Mouse (Mus musculus) midbrain, embryonic 11.5 days (tissue): ENCODE results near the gene 5730409E04Rik. TPM values are rescaled to one million over a fixed set of nuclear protein-coding genes. Genes with fewer than 3 reads are reported as not detected.

Experiments used
- ATAC-seq: fragments of 200-750 bp; cut with Nextera tagmentation; 2 replicates; pipeline ENCODE4 v1.8.0; 2017; ENCODE audit warnings: moderate TSS enrichment, moderate library complexity; ENCODE audit not compliant: low FRiP score
- DNase-seq: peaks from one replicate; pipeline ENCODE4 v3.0.0; 2015; ENCODE audit warnings: low spot score; ENCODE audit errors: missing footprints
- H3K27ac ChIP-seq: fragments of 300-500 bp; sonication (generic); 2 replicates; pipeline ENCODE4 v1.5.1; 2014; ENCODE audit warnings: low read depth, low read length
- H3K27me3 ChIP-seq: fragments of 300-500 bp; sonication (generic); 2 replicates; pipeline ENCODE4 v1.6.1; 2014; ENCODE audit warnings: mild to moderate bottlenecking, low read length, moderate library complexity, mixed read lengths; ENCODE audit not compliant: control insufficient read depth, insufficient read depth
- H3K36me3 ChIP-seq: fragments of 300-500 bp; sonication (generic); 2 replicates; pipeline ENCODE4 v1.6.1; 2014; ENCODE audit warnings: mild to moderate bottlenecking, low read length, moderate library complexity, mixed read lengths; ENCODE audit not compliant: control insufficient read depth, insufficient read depth
- H3K4me1 ChIP-seq: fragments of 300-500 bp; sonication (generic); 2 replicates; pipeline ENCODE4 v1.6.1; 2014; ENCODE audit warnings: low read length; ENCODE audit not compliant: control insufficient read depth, insufficient read depth
- H3K4me2 ChIP-seq: fragments of 300-500 bp; sonication (generic); 2 replicates; pipeline ENCODE4 v1.6.1; 2014; ENCODE audit warnings: mild to moderate bottlenecking, moderate library complexity
- H3K4me3 ChIP-seq: fragments of 300-500 bp; sonication (generic); 2 replicates; pipeline ENCODE4 v1.5.1; 2014; ENCODE audit warnings: low read depth, low read length
- H3K9ac ChIP-seq: fragments of 300-500 bp; sonication (generic); 2 replicates; pipeline ENCODE4 v1.6.1; 2014; ENCODE audit warnings: low read length
- H3K9me3 ChIP-seq: fragments of 300-500 bp; sonication (generic); 2 replicates; pipeline ENCODE4 v1.6.1; 2016; ENCODE audit warnings: low read length; ENCODE audit not compliant: control insufficient read depth
- WGBS: fragments of 180-500 bp; shearing (Covaris S2); extraction: QIAGEN DNeasy Blood & Tissue Kit; methylation state at CpG from one replicate; pipeline ENCODE4 v1.1.7; 2014; 5-methylcytosine and 5-hydroxymethylcytosine counted together
- polyA plus RNA-seq: library from polyadenylated mRNA; unstranded; fragments of >200 nt; fragmentation: Nextera tagmentation; extraction: Ambion mirVana; gene quantifications from 2 replicates; pipeline ENCODE4 v1.2.1, GENCODE M21; 2014

The 5730409E04Rik gene
- polyA plus RNA-seq, 1 experiment from 2014 or later = 1.7 TPM

DNA sequence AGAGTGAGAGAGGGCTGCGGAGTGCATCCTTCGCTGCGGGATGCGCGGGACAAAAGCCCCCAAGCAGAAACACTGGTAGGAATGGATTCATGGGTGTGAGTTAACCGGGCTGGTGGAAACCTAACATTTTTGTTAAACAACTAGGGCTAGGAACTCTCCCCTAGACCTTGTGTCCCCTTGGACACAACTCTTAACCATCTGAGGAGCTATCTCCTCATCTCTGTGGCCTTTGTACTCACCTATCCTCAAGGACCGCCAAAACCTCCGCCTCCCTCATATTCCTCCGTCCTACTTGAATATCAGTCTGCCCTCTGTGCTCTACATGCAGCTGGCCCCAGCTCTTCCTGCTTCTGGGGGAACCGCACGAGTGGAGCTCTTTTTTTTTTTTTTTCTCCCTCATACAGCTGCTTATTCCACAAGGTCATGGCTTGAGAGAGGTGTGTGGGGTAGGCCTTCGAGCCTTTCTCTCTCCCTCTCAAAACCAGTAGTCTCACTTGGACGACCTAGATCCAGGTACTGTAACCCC, 10.8 kb downstream of the 5730409E04Rik start:
- H3K27ac ChIP-seq = peak overlapping the region; percentile 76; the same call in 1 of the 2 replicates
- H3K4me3 ChIP-seq = peak overlapping the region; percentile 21
- H3K27me3 ChIP-seq = peaks cover 83% of the 10 kb centered on the region
- H3K9ac ChIP-seq = peak overlapping the region; percentile 61
- DNase-seq = peak; percentile 88
- peak; percentile 31; the same call in 1 of the 2 replicates for ATAC-seq
- no peaks in the 10 kb centered on the region for H3K36me3 ChIP-seq
- peak overlapping the region; percentile 47 for H3K4me2 ChIP-seq
- 19% methylated on average over 13 of the region's 13 CpGs for WGBS
- H3K4me1 ChIP-seq = peaks cover 14% of the 10 kb centered on the region
- no peaks in the 10 kb centered on the region for H3K9me3 ChIP-seq

DNA sequence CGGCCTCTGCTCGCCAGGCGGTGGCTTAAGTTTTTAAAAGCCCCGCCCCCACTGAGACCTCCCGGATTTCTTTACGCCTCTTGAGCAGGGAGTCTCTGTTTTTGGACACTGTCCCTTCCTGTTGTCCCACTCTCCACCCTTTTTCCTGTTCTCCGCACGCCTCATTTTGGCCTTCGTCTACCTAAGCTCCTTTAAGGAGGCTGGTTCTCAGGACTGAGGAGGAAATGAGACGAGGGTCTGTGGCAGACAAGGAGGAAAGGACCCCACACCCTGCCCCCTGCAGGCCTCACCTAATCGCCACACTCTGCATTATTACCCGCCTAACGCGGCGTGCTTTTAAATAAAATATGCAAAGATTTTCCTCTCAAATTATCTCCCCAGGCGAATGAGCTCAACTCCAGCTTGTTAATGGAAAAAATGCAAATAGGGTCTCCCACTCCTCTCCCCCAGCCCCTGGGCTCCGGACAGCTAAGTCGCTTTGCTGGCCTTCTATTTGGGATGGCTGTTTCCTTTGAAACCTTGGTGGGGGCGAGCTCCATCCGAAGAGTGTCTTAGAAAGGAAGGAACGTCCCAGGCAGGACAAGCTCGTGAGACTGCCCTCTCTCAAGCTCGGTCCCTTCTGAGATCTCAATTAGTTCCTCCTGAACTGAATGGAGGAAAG, 17.5 kb downstream of the 5730409E04Rik start:
- H3K27ac ChIP-seq = no peak overlapping the region; the same call in 1 of the 2 replicates
- H3K9me3 ChIP-seq = no peaks in the 10 kb centered on the region
- under 1% methylated on average over 23 of the region's 23 CpGs for WGBS
- H3K4me2 ChIP-seq = peak overlapping the region; percentile 36
- peak overlapping the region; percentile 37; the same call in 1 of the 2 replicates for H3K9ac ChIP-seq
- H3K4me1 ChIP-seq = peaks cover 10% of the 10 kb centered on the region
- DNase-seq (peak; percentile 92), ATAC-seq (peak; percentile 63)
- no peaks in the 10 kb centered on the region for H3K36me3 ChIP-seq
- 0 out of 2 replicates have a peak overlapping the region, but pooled peaks have one; percentile 7 for H3K4me3 ChIP-seq
- peaks cover 40% of the 10 kb centered on the region for H3K27me3 ChIP-seq

DNA sequence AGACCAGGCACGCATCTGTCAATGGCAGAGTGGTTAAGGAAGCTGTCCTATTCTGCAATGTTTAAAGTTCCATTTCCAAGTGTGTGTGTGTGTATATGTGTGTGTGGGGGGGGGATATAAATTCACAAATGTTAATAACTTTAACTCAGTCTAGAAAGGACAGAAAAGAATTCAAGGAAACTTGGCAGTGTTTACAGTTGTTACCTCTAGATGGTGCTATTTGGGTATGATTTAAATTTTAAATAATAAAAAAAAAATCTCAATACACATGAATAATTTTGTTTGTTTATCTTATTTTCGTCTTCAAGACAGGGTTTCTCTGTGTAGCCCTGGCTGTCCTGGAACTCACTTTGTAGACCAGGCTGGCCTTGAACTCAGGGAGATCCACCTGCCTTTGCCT, 22.3 kb downstream of the 5730409E04Rik start:
- DNase-seq = no peak
- H3K27me3 ChIP-seq = peaks cover 11% of the 10 kb centered on the region
- no peaks in the 10 kb centered on the region for H3K9me3 ChIP-seq
- H3K36me3 ChIP-seq = no peaks in the 10 kb centered on the region
- H3K4me1 ChIP-seq = peaks cover 7% of the 10 kb centered on the region
- WGBS = 58% methylated on average over 2 of the region's 2 CpGs
- no peak overlapping the region for H3K4me2 ChIP-seq
- ATAC-seq = no peak
- H3K4me3 ChIP-seq = no peak overlapping the region
- H3K9ac ChIP-seq = no peak overlapping the region
- no peak overlapping the region for H3K27ac ChIP-seq

DNA sequence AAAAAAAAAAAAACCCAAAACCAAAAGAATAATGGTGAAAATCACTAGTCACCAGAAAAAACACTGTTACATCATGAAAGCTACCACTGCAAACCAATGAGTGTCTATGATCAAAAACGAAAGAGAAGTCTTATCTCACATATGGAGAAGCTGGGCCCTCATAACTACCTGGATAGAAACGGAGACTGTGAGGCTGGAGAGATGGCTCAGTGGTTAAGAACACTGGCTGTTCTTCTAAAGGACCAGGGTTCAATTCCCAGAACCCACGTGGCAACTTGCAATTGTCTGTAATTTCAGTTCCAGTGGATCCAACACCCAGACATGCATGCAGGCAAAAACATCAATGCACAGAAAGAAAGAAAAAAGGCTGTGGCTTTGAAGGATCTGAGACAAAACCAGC, 23.1 kb downstream of the 5730409E04Rik start:
- no peak overlapping the region for H3K4me2 ChIP-seq
- DNase-seq (no peak), ATAC-seq (no peak)
- no peak overlapping the region for H3K9ac ChIP-seq
- H3K27ac ChIP-seq = no peak overlapping the region
- no peaks in the 10 kb centered on the region for H3K36me3 ChIP-seq
- 63% methylated on average over 3 of the region's 3 CpGs for WGBS
- H3K9me3 ChIP-seq = no peaks in the 10 kb centered on the region
- peaks cover 12% of the 10 kb centered on the region for H3K27me3 ChIP-seq
- 0 out of 2 replicates have a peak, but pooled peaks cover under 1% of the 10 kb centered on the region for H3K4me1 ChIP-seq
- H3K4me3 ChIP-seq = no peak overlapping the region

DNA sequence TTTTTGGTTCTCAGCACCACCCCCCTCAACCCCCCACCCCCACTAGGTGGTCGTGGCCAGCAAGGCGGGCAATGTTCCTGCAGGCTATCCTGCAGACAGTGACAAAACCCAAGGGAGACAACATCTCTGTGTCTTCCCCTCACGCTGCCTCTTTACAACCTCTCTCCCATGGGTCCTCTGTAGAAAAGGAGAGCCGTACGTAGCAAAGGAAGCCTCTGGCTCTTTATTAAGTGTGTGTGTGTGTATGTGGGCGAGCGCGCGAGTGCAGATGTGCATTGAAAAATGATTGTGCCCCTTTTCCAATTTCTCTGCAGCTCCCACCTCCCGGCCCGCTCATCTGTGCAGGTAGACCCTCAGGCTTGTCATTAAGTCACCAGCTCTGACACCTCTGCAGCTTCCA, 26.7 kb downstream of the 5730409E04Rik start:
- no peak overlapping the region for H3K9ac ChIP-seq
- no peak overlapping the region for H3K4me3 ChIP-seq
- DNase-seq (no peak), ATAC-seq (no peak)
- H3K27me3 ChIP-seq = peaks cover 9% of the 10 kb centered on the region
- H3K27ac ChIP-seq = no peak overlapping the region
- 32% methylated on average over 11 of the region's 11 CpGs for whole genome bisulfite sequencing
- no peaks in the 10 kb centered on the region for H3K9me3 ChIP-seq
- H3K36me3 ChIP-seq = no peaks in the 10 kb centered on the region
- H3K4me1 ChIP-seq = no peaks in the 10 kb centered on the region
- H3K4me2 ChIP-seq = no peak overlapping the region

DNA sequence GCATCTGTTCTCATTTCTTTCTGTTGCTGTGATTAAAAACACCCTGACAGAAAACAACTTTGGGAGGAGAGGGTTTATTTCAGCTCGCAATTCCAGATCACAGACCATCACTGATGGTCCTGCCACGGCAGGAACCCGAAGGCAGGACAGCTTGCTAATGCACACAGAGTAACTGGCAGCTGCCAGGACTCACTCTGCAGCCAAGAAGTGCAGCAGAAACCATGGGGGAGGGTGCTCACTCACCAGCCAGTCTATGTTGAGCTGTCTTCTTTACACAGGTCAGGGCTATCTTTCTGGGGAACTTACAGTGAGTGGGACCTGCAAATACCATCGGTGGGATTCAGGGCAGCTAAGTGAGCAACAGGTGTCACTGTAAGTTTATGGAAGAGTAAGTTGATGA, 27.8 kb downstream of the 5730409E04Rik start:
- Histone ChIP-seq H3K27me3 (peaks cover 9% of the 10 kb centered on the region), H3K9ac (no peak overlapping the region)

DNA sequence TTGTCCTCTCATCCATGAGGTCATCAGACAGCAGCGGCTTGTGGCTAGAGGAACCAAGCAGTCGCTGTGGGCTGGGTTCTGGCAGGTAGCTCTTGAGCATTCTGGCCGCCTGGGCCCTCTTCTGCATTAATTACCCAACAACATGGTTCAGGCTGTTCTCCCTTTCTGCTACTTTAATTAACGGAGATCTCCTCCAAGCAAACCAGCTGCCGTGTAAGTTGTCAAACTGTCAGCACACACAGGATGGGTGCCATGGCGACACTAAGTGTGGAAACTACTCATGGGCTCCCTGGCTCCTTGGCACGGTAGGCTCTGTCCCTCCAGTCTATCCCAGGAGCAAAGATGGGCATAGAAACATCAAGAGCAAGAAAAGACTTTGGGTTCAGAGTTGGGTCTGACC, 29.7 kb downstream of the 5730409E04Rik start:
- Histone ChIP-seq H3K9me3 (no peaks in the 10 kb centered on the region), H3K27ac (no peak overlapping the region), H3K36me3 (no peaks in the 10 kb centered on the region), H3K4me1 (no peaks in the 10 kb centered on the region), H3K9ac (no peak overlapping the region), H3K27me3 (peaks cover 9% of the 10 kb centered on the region), H3K4me2 (no peak overlapping the region), H3K4me3 (no peak overlapping the region)
- DNase-seq = no peak
- 70% methylated on average over 7 of the region's 7 CpGs for WGBS
- no peak for ATAC-seq

More for the DNA sequence above, 27.8 kb downstream of the 5730409E04Rik start:
- WGBS = 83% methylated on average over 4 of the region's 4 CpGs
- Histone ChIP-seq H3K27ac (no peak overlapping the region), H3K9me3 (no peaks in the 10 kb centered on the region), H3K4me3 (no peak overlapping the region), H3K36me3 (no peaks in the 10 kb centered on the region), H3K4me1 (no peaks in the 10 kb centered on the region), H3K4me2 (no peak overlapping the region)
- ATAC-seq = no peak
- DNase-seq = no peak

DNA sequence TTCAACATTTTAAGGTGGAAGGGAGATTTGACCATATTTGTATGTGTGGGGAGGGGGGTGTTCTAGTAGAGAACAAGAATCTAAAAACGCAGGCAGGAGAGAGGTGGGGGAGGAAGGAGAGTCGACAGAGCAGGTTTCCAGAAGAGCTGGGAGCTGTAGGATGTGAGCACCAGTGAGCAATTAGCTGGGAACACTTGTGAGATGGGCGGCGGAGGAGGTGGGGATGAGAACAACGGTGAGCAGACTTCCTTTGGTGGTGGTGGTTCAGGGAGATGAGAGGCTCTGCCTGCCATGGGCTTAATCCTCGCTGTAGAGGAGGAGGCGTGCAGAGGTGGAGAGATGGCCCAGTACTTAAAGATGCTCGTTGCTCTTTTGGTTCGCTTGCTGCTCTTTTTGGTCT, 32.3 kb downstream of the 5730409E04Rik start:
- H3K27ac ChIP-seq = no peak overlapping the region
- DNase-seq (no peak), ATAC-seq (no peak)
- no peaks in the 10 kb centered on the region for H3K36me3 ChIP-seq
- no peak overlapping the region for H3K4me3 ChIP-seq
- no peak overlapping the region for H3K9ac ChIP-seq
- peaks cover 3% of the 10 kb centered on the region for H3K27me3 ChIP-seq
- H3K9me3 ChIP-seq = no peaks in the 10 kb centered on the region
- no peak overlapping the region for H3K4me2 ChIP-seq
- WGBS = 42% methylated on average over 9 of the region's 9 CpGs
- no peaks in the 10 kb centered on the region for H3K4me1 ChIP-seq

DNA sequence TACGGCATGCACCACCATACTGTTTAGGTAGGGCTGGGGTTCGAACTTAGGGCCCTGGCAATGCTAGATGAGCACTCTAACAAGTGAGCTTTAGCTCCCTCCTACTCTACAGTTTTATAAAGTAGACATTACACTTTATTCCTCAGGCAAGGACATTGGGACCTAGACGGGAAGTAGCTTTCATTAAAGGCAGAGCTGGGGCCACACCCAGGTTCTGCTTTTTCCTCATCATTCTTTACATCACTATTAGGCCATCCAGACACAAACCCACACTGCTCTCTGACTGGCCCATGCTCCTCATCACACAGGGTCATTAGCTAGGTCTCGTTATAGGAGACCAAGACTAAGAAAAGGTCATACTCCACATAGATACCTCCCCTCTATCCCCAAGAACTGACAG, 34.2 kb downstream of the 5730409E04Rik start:
- no peaks in the 10 kb centered on the region for H3K9me3 ChIP-seq
- H3K9ac ChIP-seq = no peak overlapping the region
- no peak overlapping the region for H3K27ac ChIP-seq
- DNase-seq = no peak
- H3K27me3 ChIP-seq = no peaks in the 10 kb centered on the region; the same call in 1 of the 2 replicates
- WGBS = 80% methylated on average over 4 of the region's 4 CpGs
- no peak overlapping the region for H3K4me3 ChIP-seq
- no peaks in the 10 kb centered on the region for H3K4me1 ChIP-seq
- no peak for ATAC-seq
- H3K36me3 ChIP-seq = no peaks in the 10 kb centered on the region
- no peak overlapping the region for H3K4me2 ChIP-seq
